Mouse (Mus musculus) CH12.LX (cell line): Measurements from ENCODE around the gene Pnn.

Source experiments
- CTCF ChIP-seq, 2 experiments: IDR thresholded peaks in 1 of 2; conservative IDR thresholded peaks in 1 of 2; 2 replicates each; pipeline ENCODE4 v1.5.1; 2011 to 2012; ENCODE audit warnings: low read depth in 2 of 2, low read length in 2 of 2, improper control_type of control experiment in 1 of 2, inconsistent platforms in 1 of 2, mild to moderate bottlenecking in 1 of 2, moderate library complexity in 1 of 2
- E2F4 ChIP-seq: IDR thresholded peaks from 2 replicates; pipeline ENCODE4 v1.6.1; 2011; ENCODE audit warnings: low read depth, low read length, improper control_type of control experiment; ENCODE audit not compliant: insufficient replicate concordance
- ZKSCAN1 ChIP-seq: IDR thresholded peaks from 2 replicates; pipeline ENCODE4 v1.6.1; 2012; ENCODE audit warnings: low read depth, inconsistent platforms, low read length, improper control_type of control experiment, borderline replicate concordance
- ZNF384 ChIP-seq: IDR thresholded peaks from 2 replicates; pipeline ENCODE4 v1.6.1; 2012; ENCODE audit warnings: low read depth, low read length, improper control_type of control experiment, inconsistent platforms

- peak in 1 of 2 experiments; percentile 11; a peak in 1 of 4 replicates for TF ChIP-seq CTCF (conservative IDR thresholded peaks at IDR 0.05 in 1 of 2, IDR thresholded peaks at IDR 0.05 in 1 of 2; ENCODE audit: low read depth in 2 of 2, low read length in 2 of 2)
- no peak for TF ChIP-seq E2F4
- no peak for TF ChIP-seq ZKSCAN1
- TF ChIP-seq ZNF384 = no peak
These were observed 17.8 kb downstream of the Pnn start for GRCm38 (mm10) chr12:59084446-59084845.
